Mouse (Mus musculus): ENCODE measurements around the gene Timm44. TPM values are rescaled to one million over a fixed set of nuclear protein-coding genes. Genes with fewer than 3 reads are reported as not detected.

Gene Timm44
- polyA plus RNA-seq, 1 experiment from 2014 or later: 41.5 TPM

- Histone ChIP-seq H3K27ac (no peak overlapping the region), H3K4me2 (no peak overlapping the region), H3K9ac (no peak overlapping the region), H3K9me3 (no peaks in the 10 kb centered on the region), H3K36me3 (peaks cover 30% of the 10 kb centered on the region), H3K4me1 (replicated peaks) (no peaks in the 10 kb centered on the region; the same call in 1 of the 2 replicates), H3K27me3 (no peaks in the 10 kb centered on the region), H3K4me3 (no peak overlapping the region)
- 91% methylated on average over 3 of the region's 3 CpGs for WGBS
- ATAC-seq (ENCODE audit: low FRiP score): no peak
Measured at GRCm38 (mm10) chr8:4313254-4314124, 37.8 kb upstream of the Timm44 start.

DNA sequence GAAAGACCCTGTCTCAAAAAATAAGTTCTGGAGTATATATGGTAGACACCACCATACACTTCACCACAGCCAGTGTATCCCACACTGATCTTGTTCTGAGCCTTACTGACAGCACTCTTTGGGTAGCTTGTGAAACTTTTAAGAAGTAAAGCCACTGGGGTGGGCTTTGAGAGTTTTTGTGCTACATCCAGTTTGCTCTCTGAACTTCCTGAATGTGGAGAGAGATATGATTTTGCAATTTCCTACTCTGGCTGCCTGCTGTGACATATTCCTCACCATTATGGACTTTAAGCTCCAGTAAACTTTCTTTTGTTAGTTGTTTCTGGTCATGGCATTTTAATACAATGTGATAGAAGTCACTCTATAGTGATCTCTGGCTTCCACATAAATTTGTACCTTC is 36.4 kb upstream of the Timm44 start:
- H3K9ac ChIP-seq: no peak overlapping the region
- H3K4me1 ChIP-seq (replicated peaks): no peaks in the 10 kb centered on the region; the same call in 1 of the 2 replicates
- H3K4me3 ChIP-seq: no peak overlapping the region
- peaks cover 41% of the 10 kb centered on the region for H3K36me3 ChIP-seq
- H3K4me2 ChIP-seq: no peak overlapping the region
- H3K27ac ChIP-seq: no peak overlapping the region
- no peaks in the 10 kb centered on the region for H3K9me3 ChIP-seq
- ATAC-seq (ENCODE audit: low FRiP score): no peak
- H3K27me3 ChIP-seq: no peaks in the 10 kb centered on the region

DNA sequence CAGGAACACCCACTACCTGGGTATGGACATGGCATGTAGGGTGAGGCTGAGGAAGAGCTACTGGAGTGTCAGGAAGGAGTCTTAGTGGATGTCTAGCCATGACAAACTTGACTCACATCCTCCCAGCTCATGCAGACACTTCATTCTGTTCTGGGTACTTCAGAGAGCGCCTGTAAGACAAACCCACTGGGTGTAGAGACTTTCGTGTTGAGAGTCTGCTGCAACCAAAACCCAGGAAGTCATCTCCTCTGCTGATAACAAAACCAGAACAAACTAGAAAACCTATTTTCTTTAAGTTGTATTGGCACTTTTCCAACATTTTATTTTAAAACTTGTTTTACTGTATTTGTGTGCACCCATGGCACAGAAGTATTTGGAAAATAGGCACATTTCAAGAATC is 30.1 kb upstream of the Timm44 start:
- 96% methylated on average over 2 of the region's 2 CpGs for WGBS
- Histone ChIP-seq H3K9ac (no peak overlapping the region), H3K4me3 (no peak overlapping the region), H3K36me3 (peaks cover 95% of the 10 kb centered on the region), H3K4me2 (no peak overlapping the region), H3K4me1 (replicated peaks) (no peaks in the 10 kb centered on the region), H3K9me3 (no peaks in the 10 kb centered on the region), H3K27me3 (no peaks in the 10 kb centered on the region), H3K27ac (no peak overlapping the region)
- no peak for ATAC-seq (ENCODE audit: low FRiP score)

- Histone ChIP-seq H3K9me3 (no peaks in the 10 kb centered on the region), H3K4me2 (no peak overlapping the region), H3K27ac (no peak overlapping the region), H3K36me3 (peaks cover 93% of the 10 kb centered on the region), H3K4me1 (replicated peaks) (no peaks in the 10 kb centered on the region), H3K27me3 (no peaks in the 10 kb centered on the region), H3K9ac (no peak overlapping the region), H3K4me3 (no peak overlapping the region)
- 84% methylated on average over 3 of the region's 3 CpGs for WGBS
- ATAC-seq (ENCODE audit: low FRiP score): no peak
Measured at GRCm38 (mm10) chr8:4304124-4304547, 28.4 kb upstream of the Timm44 start.

GRCm38 (mm10) chr8:4297822-4298221 is 22.1 kb upstream of the Timm44 start:
- Histone ChIP-seq H3K9ac (no peak overlapping the region), H3K36me3 (peaks cover 91% of the 10 kb centered on the region)
- 97% methylated on average over 4 of the region's 4 CpGs for WGBS

DNA sequence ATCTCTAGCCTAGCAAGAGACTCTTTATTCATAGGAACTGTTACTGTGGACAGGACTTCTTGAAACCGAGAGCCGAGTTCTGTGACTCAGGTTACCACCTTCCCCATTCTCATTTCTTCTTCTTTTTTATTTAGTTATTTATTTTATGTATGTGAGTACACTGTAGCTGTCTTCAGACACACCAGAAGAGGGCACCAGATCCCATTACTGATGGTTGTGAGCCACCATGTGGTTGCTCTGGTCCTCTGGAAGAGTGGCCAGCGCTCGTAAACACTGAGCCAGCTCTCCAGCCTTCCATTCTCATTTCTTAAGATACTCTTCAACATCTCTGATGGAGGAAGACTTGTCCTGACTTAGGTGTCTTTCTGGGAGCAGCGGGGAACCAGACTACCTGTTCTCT is 17.0 kb upstream of the Timm44 start:
- no peak overlapping the region for H3K4me3 ChIP-seq
- no peak overlapping the region for H3K4me2 ChIP-seq
- peaks cover 77% of the 10 kb centered on the region for H3K36me3 ChIP-seq
- H3K27ac ChIP-seq: no peak overlapping the region
- ATAC-seq (ENCODE audit: low FRiP score): no peak
- 92% methylated on average over 5 of the region's 5 CpGs for WGBS
- H3K9me3 ChIP-seq: no peaks in the 10 kb centered on the region
- H3K9ac ChIP-seq: no peak overlapping the region
- H3K4me1 ChIP-seq (replicated peaks): no peaks in the 10 kb centered on the region
- no peaks in the 10 kb centered on the region for H3K27me3 ChIP-seq

More at GRCm38 (mm10) chr8:4297822-4298221, 22.1 kb upstream of the Timm44 start:
- no peak for ATAC-seq (ENCODE audit: low FRiP score)
- H3K27ac ChIP-seq: no peak overlapping the region
- no peaks in the 10 kb centered on the region for H3K4me1 ChIP-seq (replicated peaks)
- H3K9me3 ChIP-seq: no peaks in the 10 kb centered on the region
- no peak overlapping the region for H3K4me2 ChIP-seq
- H3K4me3 ChIP-seq: no peak overlapping the region
- H3K27me3 ChIP-seq: no peaks in the 10 kb centered on the region

DNA sequence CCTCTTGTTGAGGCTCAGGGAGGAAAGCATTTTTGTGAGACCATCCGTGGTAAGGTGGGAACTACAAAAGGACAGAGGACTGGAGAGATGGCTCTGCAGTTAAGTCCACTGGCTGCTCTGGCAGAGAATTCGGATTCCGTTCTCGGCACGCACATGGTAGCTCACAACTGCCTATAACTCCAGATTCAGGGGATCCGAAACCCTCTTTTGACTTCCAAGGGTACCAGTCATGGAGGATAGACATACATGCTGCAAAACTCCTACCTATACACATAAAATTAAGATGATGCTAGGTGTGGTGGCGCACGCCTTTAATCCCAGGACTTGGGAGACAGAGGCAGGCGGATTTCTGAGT is 375 bp upstream of the Timm44 start:
- Histone ChIP-seq H3K4me2 (peak overlapping the region; percentile 76), H3K4me3 (peak overlapping the region; percentile 75), H3K9me3 (no peaks in the 10 kb centered on the region), H3K27ac (peak overlapping the region; percentile 89), H3K9ac (peak overlapping the region; percentile 86), H3K27me3 (no peaks in the 10 kb centered on the region), H3K4me1 (replicated peaks) (peaks cover 16% of the 10 kb centered on the region), H3K36me3 (peaks cover 23% of the 10 kb centered on the region)
- ATAC-seq (ENCODE audit: low FRiP score): no peak
- 28% methylated on average over 9 of the region's 9 CpGs for WGBS

GRCm38 (mm10) chr8:4269609-4270008 is 6.1 kb downstream of the Timm44 start:
- H3K4me1 ChIP-seq (replicated peaks): peaks cover 6% of the 10 kb centered on the region; the same call in 1 of the 2 replicates
- no peak overlapping the region for H3K9ac ChIP-seq
- ATAC-seq (ENCODE audit: low FRiP score): no peak
- WGBS: 93% methylated on average over 6 of the region's 6 CpGs
- H3K36me3 ChIP-seq: peaks cover 80% of the 10 kb centered on the region
- H3K4me2 ChIP-seq: no peak overlapping the region
- H3K9me3 ChIP-seq: no peaks in the 10 kb centered on the region
- no peak overlapping the region for H3K4me3 ChIP-seq
- no peaks in the 10 kb centered on the region for H3K27me3 ChIP-seq
- no peak overlapping the region for H3K27ac ChIP-seq

GRCm38 (mm10) chr8:4267627-4268026 is 8.1 kb downstream of the Timm44 start:
- Histone ChIP-seq H3K9ac (no peak overlapping the region), H3K4me1 (replicated peaks) (no peaks in the 10 kb centered on the region), H3K27me3 (no peaks in the 10 kb centered on the region), H3K4me3 (no peak overlapping the region), H3K36me3 (peaks cover 89% of the 10 kb centered on the region), H3K27ac (no peak overlapping the region), H3K4me2 (no peak overlapping the region), H3K9me3 (no peaks in the 10 kb centered on the region)
- no peak for ATAC-seq (ENCODE audit: low FRiP score)
- WGBS: 72% methylated on average over 15 of the region's 15 CpGs

- peaks cover 98% of the 10 kb centered on the region for H3K36me3 ChIP-seq
- no peaks in the 10 kb centered on the region for H3K27me3 ChIP-seq
Measured at GRCm38 (mm10) chr8:4265160-4265914, 10.4 kb downstream of the Timm44 start.

GRCm38 (mm10) chr8:4263105-4263791 is 12.5 kb downstream of the Timm44 start:
- no peaks in the 10 kb centered on the region for H3K9me3 ChIP-seq
- H3K4me2 ChIP-seq: no peak overlapping the region
- no peak overlapping the region for H3K27ac ChIP-seq
- no peak overlapping the region for H3K4me3 ChIP-seq
- H3K9ac ChIP-seq: no peak overlapping the region
- no peaks in the 10 kb centered on the region for H3K27me3 ChIP-seq
- H3K36me3 ChIP-seq: peaks cover 84% of the 10 kb centered on the region
- ATAC-seq (ENCODE audit: low FRiP score): no peak
- WGBS: 92% methylated on average over 8 of the region's 8 CpGs
- peaks cover 11% of the 10 kb centered on the region for H3K4me1 ChIP-seq (replicated peaks)

More at GRCm38 (mm10) chr8:4265160-4265914, 10.4 kb downstream of the Timm44 start:
- 94% methylated on average over 15 of the region's 15 CpGs for WGBS
- Histone ChIP-seq H3K9ac (no peak overlapping the region), H3K4me3 (no peak overlapping the region), H3K4me2 (no peak overlapping the region), H3K9me3 (no peaks in the 10 kb centered on the region), H3K4me1 (replicated peaks) (no peaks in the 10 kb centered on the region), H3K27ac (no peak overlapping the region)
- ATAC-seq (ENCODE audit: low FRiP score): no peak

DNA sequence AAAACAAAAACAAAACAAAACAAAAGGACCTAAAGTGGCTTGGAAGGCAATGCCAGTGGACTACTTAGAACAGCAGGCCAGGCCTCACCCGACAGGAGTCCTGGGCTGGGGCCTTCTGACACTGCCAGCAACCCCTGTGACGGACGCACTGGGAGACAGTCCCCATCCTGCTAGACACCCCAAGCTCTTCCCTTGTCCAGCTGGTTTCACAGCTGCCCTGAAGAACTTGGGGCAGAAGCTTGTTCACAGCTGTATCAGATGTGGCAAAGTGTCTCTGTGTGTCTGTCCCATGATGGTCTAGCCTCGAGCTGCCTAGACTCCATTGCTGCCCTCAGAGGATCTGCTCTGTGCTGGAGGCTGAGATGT is 15.9 kb downstream of the Timm44 start:
- peak overlapping the region; percentile 92 for H3K4me3 ChIP-seq
- H3K27ac ChIP-seq: peak overlapping the region; percentile 97
- H3K27me3 ChIP-seq: no peaks in the 10 kb centered on the region
- H3K4me1 ChIP-seq (replicated peaks): peaks cover 42% of the 10 kb centered on the region
- peak overlapping the region; percentile 97 for H3K9ac ChIP-seq
- ATAC-seq (ENCODE audit: low FRiP score): no peak
- H3K9me3 ChIP-seq: no peaks in the 10 kb centered on the region
- peak overlapping the region; percentile 81 for H3K4me2 ChIP-seq
- WGBS: 84% methylated on average over 4 of the region's 4 CpGs
- peaks cover 73% of the 10 kb centered on the region for H3K36me3 ChIP-seq
